Mouse (Mus musculus): ENCODE measurements around the gene Kifc3.

DNA sequence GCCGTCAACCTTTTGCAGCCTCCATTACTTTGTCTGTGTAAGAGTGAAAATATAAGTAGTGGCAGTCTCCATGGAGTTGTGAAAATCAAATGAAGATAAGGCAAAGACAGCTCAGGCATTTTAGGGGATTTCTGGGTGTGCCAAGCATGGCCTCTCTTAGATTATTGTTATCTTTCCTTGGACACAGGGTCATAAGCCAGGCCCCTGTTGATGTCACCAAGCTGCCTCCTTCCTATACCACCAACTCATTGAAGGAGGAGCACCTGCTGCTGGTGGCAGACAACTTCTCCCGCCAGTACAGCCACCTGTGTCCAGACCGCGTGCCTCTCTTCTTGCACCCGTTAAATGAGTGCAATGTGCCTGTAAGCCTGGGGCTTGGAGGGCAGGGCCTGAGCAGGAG is 146.2 kb downstream of the Kifc3 start:
- TF ChIP-seq POLR2A (IDR thresholded peaks at IDR 0.05; ENCODE audit: borderline replicate concordance, control insufficient read depth, low read depth, low read length): no peak
- no peak for TF ChIP-seq CTCF (IDR thresholded peaks at IDR 0.05; ENCODE audit: control insufficient read depth, insufficient read depth, low read length)
